Mouse (Mus musculus) left cerebral cortex, adult 9 months (tissue): ENCODE results near the gene 1700092M07Rik.
"Not testable (repeated sequence)": the region's sequence is repeated elsewhere in the genome, so short reads cannot be mapped to it uniquely, and the experiment has no call there.

ENCODE experiments used
- DNase-seq, 2 experiments: peaks; one replicate each; pipeline ENCODE4 v3.0.0; 2022; ENCODE audit warnings: low spot score in 2 of 2

1700092M07Rik gene

GRCm38 (mm10) chr19:8716767-8717475 lies 23.6 kb upstream of the 1700092M07Rik start:
- DNase-seq = no peak

GRCm38 (mm10) chr19:8718357-8718756 lies 22.2 kb upstream of the 1700092M07Rik start:
- DNase-seq = no peak

- DNase-seq = not testable (repeated sequence)
Observed at GRCm38 (mm10) chr19:8719037-8719436, 21.5 kb upstream of the 1700092M07Rik start.

- no peak for DNase-seq
Observed at GRCm38 (mm10) chr19:8721378-8721777, 19.1 kb upstream of the 1700092M07Rik start.

GRCm38 (mm10) chr19:8722021-8722420 lies 18.5 kb upstream of the 1700092M07Rik start:
- no peak for DNase-seq

- no peak for DNase-seq
Observed at GRCm38 (mm10) chr19:8722559-8722906, 18.0 kb upstream of the 1700092M07Rik start.

- peak; percentile 97 to 98 for DNase-seq
Observed at GRCm38 (mm10) chr19:8722907-8723573, 17.5 kb upstream of the 1700092M07Rik start, which contains the start of gene Slc3a2. Slc3a2 (minus strand) TSS chr19:8723369.

- no peak for DNase-seq
Observed at GRCm38 (mm10) chr19:8723574-8724346, 16.8 kb upstream of the 1700092M07Rik start.

GRCm38 (mm10) chr19:8724392-8724791 lies 16.1 kb upstream of the 1700092M07Rik start:
- DNase-seq = no peak

GRCm38 (mm10) chr19:8725081-8725613 lies 15.4 kb upstream of the 1700092M07Rik start:
- DNase-seq = no peak

- DNase-seq = no peak
Observed at GRCm38 (mm10) chr19:8726609-8727390, 13.7 kb upstream of the 1700092M07Rik start.

- no peak for DNase-seq
Observed at GRCm38 (mm10) chr19:8727495-8728114, 12.9 kb upstream of the 1700092M07Rik start.

GRCm38 (mm10) chr19:8728335-8729099 lies 12.0 kb upstream of the 1700092M07Rik start:
- DNase-seq = not testable (repeated sequence)

GRCm38 (mm10) chr19:8734334-8734733 lies 6.2 kb upstream of the 1700092M07Rik start:
- DNase-seq = no peak

- peak; percentile 70 to 91 for DNase-seq
Observed at GRCm38 (mm10) chr19:8735389-8736159, 4.9 kb upstream of the 1700092M07Rik start, which contains the start of gene Wdr74. Wdr74 (plus strand) TSS chr19:8735827.

GRCm38 (mm10) chr19:8736160-8736467 lies 4.4 kb upstream of the 1700092M07Rik start:
- DNase-seq = no peak

GRCm38 (mm10) chr19:8738911-8739310 lies 1.6 kb upstream of the 1700092M07Rik start:
- no peak for DNase-seq

GRCm38 (mm10) chr19:8739646-8740045 lies 872 bp upstream of the 1700092M07Rik start:
- DNase-seq = no peak

GRCm38 (mm10) chr19:8741243-8741869 lies 838 bp downstream of the 1700092M07Rik start, which contains the start of gene Stx5a:
Stx5a (plus strand) TSS chr19:8741413.
- DNase-seq = peak; percentile 93 to 97
